Mouse (Mus musculus): Measurements from ENCODE around the gene Acss3. TPM values are rescaled to one million over a fixed set of nuclear protein-coding genes. Genes with fewer than 3 reads are reported as not detected.

The Acss3 gene
- 1.5 and 2.1 TPM in 2 replicates for polyA plus RNA-seq (2014; fragmentation: Nextera tagmentation; extraction: Ambion mirVana)

DNA sequence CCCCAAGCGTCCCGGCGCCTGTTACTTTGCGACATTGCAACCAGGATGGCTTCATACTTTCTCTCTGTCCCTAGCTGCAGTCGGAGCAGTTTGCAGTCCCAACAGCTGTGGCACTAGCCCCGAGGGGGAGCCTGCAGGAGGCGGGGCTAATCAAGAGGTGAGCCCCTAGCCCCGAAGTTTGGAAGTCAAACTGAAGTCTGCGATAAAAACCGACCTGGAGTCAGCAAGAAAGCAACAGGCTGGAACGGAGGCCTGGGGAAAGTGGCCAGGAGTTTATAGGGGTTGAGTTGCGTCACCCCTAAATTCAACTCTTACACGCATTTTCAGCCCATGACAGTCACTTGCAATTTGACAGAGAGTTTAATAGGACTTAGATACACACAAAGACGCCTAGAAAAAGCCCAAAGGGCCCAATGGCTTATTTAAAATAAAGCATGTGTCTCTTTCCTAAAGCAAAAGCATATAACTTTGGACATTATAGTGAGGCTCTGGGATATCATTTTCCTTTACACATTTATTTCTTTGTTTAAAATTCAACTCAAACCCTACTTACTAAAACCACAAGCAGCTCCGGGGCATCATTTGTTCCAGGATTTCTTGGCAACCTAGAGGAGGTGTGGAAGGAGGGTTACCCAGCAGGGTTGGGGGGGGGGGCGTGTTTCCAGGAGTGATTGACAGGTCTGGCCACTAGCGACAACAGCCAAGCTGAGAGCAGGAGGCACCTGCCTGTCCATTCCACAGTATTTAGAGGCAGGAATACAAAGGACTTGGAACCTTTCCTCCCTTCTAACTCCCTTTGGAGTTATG, at the start of gene Acss3:
TSS of gene Acss3 (minus strand) at position 140 of the 807 bp plus-strand sequence.
- peak within 1 kb of the TSS; percentile 48 for H3K9ac ChIP-seq (ENCODE audit: low read length)
- peak within 1 kb of the TSS; percentile 44 for H3K4me3 ChIP-seq (ENCODE audit: low read depth, low read length)
- no peaks in the 10 kb centered on the region for H3K27me3 ChIP-seq (replicated peaks; ENCODE audit: control insufficient read depth, insufficient read depth, low read length)
- no peaks in the 10 kb centered on the region for H3K36me3 ChIP-seq (ENCODE audit: control insufficient read depth, insufficient read depth, low read length)
- peak within 1 kb of the TSS; percentile 65 for H3K4me2 ChIP-seq (ENCODE audit: low read length)
- H3K27ac ChIP-seq (ENCODE audit: low read depth) = no peak within 1 kb of the TSS
- peak; percentile 91 for ATAC-seq (replicated peaks; ENCODE audit: low FRiP score, low TSS enrichment, low read depth)
- no peaks in the 10 kb centered on the region for H3K9me3 ChIP-seq (ENCODE audit: control insufficient read depth, low read length)
- peak; percentile 71 for DNase-seq (ENCODE audit: low spot score)
- 0 out of 2 replicates have a peak, but pooled peaks cover 9% of the 10 kb centered on the region for H3K4me1 ChIP-seq (replicated peaks; ENCODE audit: control insufficient read depth, insufficient read depth, low read length)
- 4% methylated on average over 17 of the region's 17 CpGs for WGBS

GRCm38 (mm10) chr10:107172003-107172689, 48.7 kb upstream of the Acss3 start:
- no peaks in the 10 kb centered on the region for H3K36me3 ChIP-seq (ENCODE audit: control insufficient read depth, insufficient read depth, low read length)
- H3K4me3 ChIP-seq (ENCODE audit: low read depth, low read length) = no peak overlapping the region
- no peaks in the 10 kb centered on the region for H3K27me3 ChIP-seq (replicated peaks; ENCODE audit: control insufficient read depth, insufficient read depth, low read length)
- DNase-seq (ENCODE audit: low spot score) (no peak), ATAC-seq (replicated peaks; ENCODE audit: low FRiP score, low TSS enrichment, low read depth) (no peak)
- no peak overlapping the region for H3K27ac ChIP-seq (ENCODE audit: low read depth)
- H3K4me2 ChIP-seq (ENCODE audit: low read length) = no peak overlapping the region
- WGBS = 70% methylated on average over 3 of the region's 3 CpGs
- no peaks in the 10 kb centered on the region for H3K9me3 ChIP-seq (ENCODE audit: control insufficient read depth, low read length)
- no peak overlapping the region for H3K9ac ChIP-seq (ENCODE audit: low read length)
- no peaks in the 10 kb centered on the region for H3K4me1 ChIP-seq (replicated peaks; ENCODE audit: control insufficient read depth, insufficient read depth, low read length)

DNA sequence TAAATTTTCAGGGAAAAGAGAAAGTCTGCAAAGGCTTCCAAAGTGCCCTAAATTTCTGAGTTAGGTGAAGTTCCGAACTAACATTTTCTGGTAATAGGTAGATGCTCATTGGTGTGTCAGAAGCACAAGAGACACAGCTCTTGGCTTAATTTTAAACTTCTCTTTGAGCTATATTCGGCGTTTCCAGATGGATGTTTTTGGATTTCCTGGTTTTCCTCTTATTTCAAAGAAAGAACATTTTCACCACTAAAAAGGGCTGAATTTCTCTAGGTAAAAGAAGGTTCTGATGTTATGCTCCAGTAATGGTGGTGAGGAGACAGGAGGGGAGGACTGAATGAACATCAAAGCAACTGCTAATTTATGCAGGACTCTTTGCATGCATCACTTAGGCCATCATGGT, 43.0 kb upstream of the Acss3 start:
- DNase-seq (ENCODE audit: low spot score) (no peak), ATAC-seq (replicated peaks; ENCODE audit: low FRiP score, low TSS enrichment, low read depth) (no peak)
- Histone ChIP-seq H3K36me3 (ENCODE audit: control insufficient read depth, insufficient read depth, low read length) (no peaks in the 10 kb centered on the region), H3K27ac (ENCODE audit: low read depth) (no peak overlapping the region), H3K9ac (ENCODE audit: low read length) (no peak overlapping the region), H3K4me2 (ENCODE audit: low read length) (no peak overlapping the region), H3K4me3 (ENCODE audit: low read depth, low read length) (no peak overlapping the region), H3K4me1 (replicated peaks; ENCODE audit: control insufficient read depth, insufficient read depth, low read length) (no peaks in the 10 kb centered on the region), H3K27me3 (replicated peaks; ENCODE audit: control insufficient read depth, insufficient read depth, low read length) (no peaks in the 10 kb centered on the region), H3K9me3 (ENCODE audit: control insufficient read depth, low read length) (no peaks in the 10 kb centered on the region)
- WGBS = 94% methylated on average over 3 of the region's 3 CpGs

- Histone ChIP-seq H3K9ac (ENCODE audit: low read length) (no peak overlapping the region), H3K27me3 (replicated peaks; ENCODE audit: control insufficient read depth, insufficient read depth, low read length) (no peaks in the 10 kb centered on the region), H3K9me3 (ENCODE audit: control insufficient read depth, low read length) (no peaks in the 10 kb centered on the region), H3K4me1 (replicated peaks; ENCODE audit: control insufficient read depth, insufficient read depth, low read length) (no peaks in the 10 kb centered on the region), H3K4me3 (ENCODE audit: low read depth, low read length) (no peak overlapping the region), H3K4me2 (ENCODE audit: low read length) (no peak overlapping the region), H3K27ac (ENCODE audit: low read depth) (no peak overlapping the region), H3K36me3 (ENCODE audit: control insufficient read depth, insufficient read depth, low read length) (no peaks in the 10 kb centered on the region)
- no peak for ATAC-seq (replicated peaks; ENCODE audit: low FRiP score, low TSS enrichment, low read depth)
- 94% methylated on average over 1 of the region's 1 CpGs for WGBS
- no peak for DNase-seq (ENCODE audit: low spot score)
These were observed 25.3 kb upstream of the Acss3 start for GRCm38 (mm10) chr10:107148759-107149158.

GRCm38 (mm10) chr10:107144016-107144415, 20.5 kb upstream of the Acss3 start:
- H3K4me2 ChIP-seq (ENCODE audit: low read length) = no peak overlapping the region
- no peaks in the 10 kb centered on the region for H3K9me3 ChIP-seq (ENCODE audit: control insufficient read depth, low read length)
- no peak overlapping the region for H3K9ac ChIP-seq (ENCODE audit: low read length)
- H3K4me3 ChIP-seq (ENCODE audit: low read depth, low read length) = no peak overlapping the region
- H3K36me3 ChIP-seq (ENCODE audit: control insufficient read depth, insufficient read depth, low read length) = no peaks in the 10 kb centered on the region
- 42% methylated on average over 1 of the region's 1 CpGs for WGBS
- H3K4me1 ChIP-seq (replicated peaks; ENCODE audit: control insufficient read depth, insufficient read depth, low read length) = no peaks in the 10 kb centered on the region
- ATAC-seq (replicated peaks; ENCODE audit: low FRiP score, low TSS enrichment, low read depth) (no peak), DNase-seq (ENCODE audit: low spot score) (no peak)
- H3K27me3 ChIP-seq (replicated peaks; ENCODE audit: control insufficient read depth, insufficient read depth, low read length) = no peaks in the 10 kb centered on the region
- H3K27ac ChIP-seq (ENCODE audit: low read depth) = no peak overlapping the region

DNA sequence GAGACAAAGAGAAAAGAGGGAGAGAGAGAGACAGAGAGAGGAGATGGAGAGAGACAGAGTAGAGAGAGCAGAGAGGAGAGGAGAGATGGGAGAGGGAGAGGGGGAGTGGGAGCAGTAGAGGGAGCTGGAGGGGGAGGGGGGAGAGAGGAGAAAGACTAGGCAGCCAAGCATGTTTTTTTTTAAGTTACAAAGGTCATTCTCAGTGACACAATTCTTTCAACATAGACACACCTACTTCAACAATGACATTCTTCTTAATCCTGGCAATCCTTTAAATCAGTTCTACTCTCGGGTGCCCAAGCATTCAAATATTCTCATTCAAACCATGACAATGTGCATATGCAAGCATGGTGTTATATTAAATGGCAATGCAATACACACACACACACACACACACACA, 19.4 kb upstream of the Acss3 start:
- ATAC-seq (replicated peaks; ENCODE audit: low FRiP score, low TSS enrichment, low read depth) (no peak; the same call in 1 of the 2 replicates), DNase-seq (ENCODE audit: low spot score) (no peak)
- Histone ChIP-seq H3K9ac (ENCODE audit: low read length) (no peak overlapping the region), H3K9me3 (ENCODE audit: control insufficient read depth, low read length) (no peaks in the 10 kb centered on the region), H3K27ac (ENCODE audit: low read depth) (no peak overlapping the region), H3K4me1 (replicated peaks; ENCODE audit: control insufficient read depth, insufficient read depth, low read length) (no peaks in the 10 kb centered on the region), H3K27me3 (replicated peaks; ENCODE audit: control insufficient read depth, insufficient read depth, low read length) (no peaks in the 10 kb centered on the region), H3K36me3 (ENCODE audit: control insufficient read depth, insufficient read depth, low read length) (no peaks in the 10 kb centered on the region), H3K4me3 (ENCODE audit: low read depth, low read length) (no peak overlapping the region), H3K4me2 (ENCODE audit: low read length) (no peak overlapping the region)
- 33% methylated on average over 1 of the region's 1 CpGs for WGBS

DNA sequence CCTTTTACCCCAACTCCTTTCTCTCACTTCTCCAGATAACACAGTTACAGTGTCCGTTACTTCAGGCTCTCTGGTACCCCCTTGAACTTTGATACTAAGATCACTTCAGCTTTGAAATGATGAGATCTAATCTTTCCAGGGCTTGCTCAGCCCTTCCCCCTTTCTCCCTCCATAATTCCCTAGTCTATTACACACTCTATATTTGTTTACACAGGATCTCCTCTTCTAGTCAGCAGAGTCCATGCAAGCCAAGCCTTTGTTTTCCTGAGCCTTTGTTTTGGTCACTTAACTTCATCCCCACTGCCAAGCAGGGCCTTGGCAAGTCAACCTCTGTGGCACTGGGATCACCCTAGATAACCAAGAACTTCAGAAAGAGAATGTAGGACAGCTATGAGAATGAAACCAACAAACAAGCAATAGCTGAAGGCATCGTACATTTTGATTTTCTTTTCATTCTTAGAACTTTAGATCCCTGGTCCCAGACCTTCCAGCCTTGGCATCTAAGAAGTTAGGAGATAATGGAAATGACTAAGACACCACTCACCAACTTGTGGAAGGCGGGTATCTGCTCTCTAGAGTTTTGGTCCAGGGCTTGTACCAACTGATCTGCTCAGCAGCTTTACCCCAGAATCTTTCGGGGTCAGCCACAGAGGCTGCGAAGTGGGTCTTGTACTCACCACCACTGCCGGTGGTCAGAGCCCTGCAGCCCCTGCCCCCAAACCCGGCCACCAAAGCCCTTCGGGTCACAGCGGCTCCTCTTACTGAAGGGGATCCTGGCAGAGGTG, 532 bp downstream of the Acss3 start:
- no peak overlapping the region for H3K27ac ChIP-seq (ENCODE audit: low read depth)

DNA sequence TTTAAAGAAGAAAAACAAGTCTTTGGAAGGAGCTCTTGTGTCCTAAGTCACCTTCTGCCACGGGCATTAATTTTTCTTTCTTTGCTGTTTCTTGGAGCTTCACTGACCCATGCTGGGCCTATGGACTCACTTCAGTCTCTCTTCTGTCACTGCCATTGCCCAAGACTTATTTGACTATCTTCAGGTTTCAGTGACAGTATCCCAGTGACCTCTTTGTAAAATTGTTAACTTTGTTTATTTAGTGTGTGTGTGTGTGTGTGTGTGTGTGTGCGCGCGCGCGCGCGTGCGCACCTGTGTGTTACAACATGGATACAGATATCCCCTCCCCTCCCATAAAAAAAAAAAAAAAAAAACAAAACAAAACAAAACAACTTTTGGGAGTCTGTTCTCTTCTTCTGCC, 2.2 kb downstream of the Acss3 start:
- H3K4me2 ChIP-seq (ENCODE audit: low read length) = no peak overlapping the region
- DNase-seq (ENCODE audit: low spot score) (no peak), ATAC-seq (replicated peaks; ENCODE audit: low FRiP score, low TSS enrichment, low read depth) (no peak)
- no peak overlapping the region for H3K9ac ChIP-seq (ENCODE audit: low read length)
- no peaks in the 10 kb centered on the region for H3K36me3 ChIP-seq (ENCODE audit: control insufficient read depth, insufficient read depth, low read length)
- WGBS = 96% methylated on average over 9 of the region's 9 CpGs
- H3K27me3 ChIP-seq (replicated peaks; ENCODE audit: control insufficient read depth, insufficient read depth, low read length) = no peaks in the 10 kb centered on the region
- H3K9me3 ChIP-seq (ENCODE audit: control insufficient read depth, low read length) = no peaks in the 10 kb centered on the region
- H3K4me1 ChIP-seq (replicated peaks; ENCODE audit: control insufficient read depth, insufficient read depth, low read length) = 0 out of 2 replicates have a peak, but pooled peaks cover 9% of the 10 kb centered on the region
- H3K4me3 ChIP-seq (ENCODE audit: low read depth, low read length) = no peak overlapping the region
- H3K27ac ChIP-seq (ENCODE audit: low read depth) = no peak overlapping the region

More for the DNA sequence above, 532 bp downstream of the Acss3 start:
- Histone ChIP-seq H3K9me3 (ENCODE audit: control insufficient read depth, low read length) (no peaks in the 10 kb centered on the region), H3K4me1 (replicated peaks; ENCODE audit: control insufficient read depth, insufficient read depth, low read length) (0 out of 2 replicates have a peak, but pooled peaks cover 9% of the 10 kb centered on the region), H3K36me3 (ENCODE audit: control insufficient read depth, insufficient read depth, low read length) (no peaks in the 10 kb centered on the region), H3K4me3 (ENCODE audit: low read depth, low read length) (peak overlapping the region; percentile 44), H3K4me2 (ENCODE audit: low read length) (peak overlapping the region; percentile 65), H3K9ac (ENCODE audit: low read length) (peak overlapping the region; percentile 48), H3K27me3 (replicated peaks; ENCODE audit: control insufficient read depth, insufficient read depth, low read length) (no peaks in the 10 kb centered on the region)
- WGBS = 14% methylated on average over 9 of the region's 9 CpGs
- DNase-seq (ENCODE audit: low spot score) (no peak), ATAC-seq (replicated peaks; ENCODE audit: low FRiP score, low TSS enrichment, low read depth) (0 out of 2 replicates have a peak, but pooled peaks have one; percentile 22)

Measured in intestine, embryonic 14.5 days (tissue).